Mouse (Mus musculus): Measurements from ENCODE around the gene Atg3.
A peak's percentile ranks its signal among the peaks of the same experiment; 100 is the strongest.

The Atg3 gene

GRCm38 (mm10) chr16:45204859-45205670 is 46.5 kb downstream of the Atg3 start:
- DNase-seq, result no peak

DNA sequence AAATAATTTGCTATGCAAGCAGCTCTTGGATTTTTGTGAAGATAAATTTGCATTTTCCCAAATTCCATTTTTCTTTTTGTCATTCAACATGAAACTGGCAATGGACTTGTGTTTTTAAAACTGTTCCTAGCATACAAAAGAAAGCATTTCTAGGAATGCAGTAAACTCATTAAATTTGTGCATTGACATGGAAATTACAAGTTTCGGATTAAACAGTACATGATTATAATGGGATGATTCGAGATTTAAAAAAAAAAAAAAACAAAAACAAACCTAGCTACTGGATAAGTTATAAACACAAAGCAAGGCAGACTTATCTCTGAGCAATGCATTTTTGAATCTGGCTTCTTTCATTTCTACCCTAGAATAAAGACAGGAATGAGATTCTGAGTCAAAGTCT is 63.4 kb downstream of the Atg3 start:
- no peak for DNase-seq

GRCm38 (mm10) chr16:45222771-45223170 is 64.2 kb downstream of the Atg3 start:
- peak; percentile 37 for DNase-seq

GRCm38 (mm10) chr16:45223648-45224388 is 65.2 kb downstream of the Atg3 start, which contains the start of gene Btla:
Gene Btla, plus strand, starts transcription at chr16:45224315.
- peak; percentile 58 for DNase-seq

DNA sequence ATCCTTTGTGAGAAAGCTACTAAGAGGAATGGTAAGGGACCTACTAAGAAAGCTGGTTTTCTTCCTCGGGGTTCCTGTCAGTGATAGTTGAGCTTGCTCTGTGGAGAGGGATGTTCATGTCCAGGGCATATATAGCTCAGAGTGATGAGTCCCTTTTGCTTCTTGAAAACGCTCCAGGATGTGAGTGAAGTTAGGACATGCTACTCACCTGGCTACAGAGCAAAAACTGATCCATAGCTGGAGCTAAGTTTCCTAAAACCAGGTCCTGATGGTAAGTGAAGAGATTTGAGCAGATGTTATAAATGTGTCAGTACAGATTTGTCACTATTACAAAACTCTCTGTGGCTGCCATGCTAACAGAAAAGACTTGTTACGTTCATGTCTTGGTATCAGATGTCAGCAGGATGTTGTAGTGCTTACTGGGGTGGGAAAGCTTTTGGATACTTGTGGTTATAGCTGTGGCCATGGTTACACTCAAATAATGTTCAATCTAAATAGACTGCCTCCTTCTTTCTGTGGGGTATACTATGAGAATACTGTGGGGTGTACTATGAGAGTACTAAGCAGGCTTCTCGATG is 65.9 kb downstream of the Atg3 start:
- DNase-seq, result no peak

DNA sequence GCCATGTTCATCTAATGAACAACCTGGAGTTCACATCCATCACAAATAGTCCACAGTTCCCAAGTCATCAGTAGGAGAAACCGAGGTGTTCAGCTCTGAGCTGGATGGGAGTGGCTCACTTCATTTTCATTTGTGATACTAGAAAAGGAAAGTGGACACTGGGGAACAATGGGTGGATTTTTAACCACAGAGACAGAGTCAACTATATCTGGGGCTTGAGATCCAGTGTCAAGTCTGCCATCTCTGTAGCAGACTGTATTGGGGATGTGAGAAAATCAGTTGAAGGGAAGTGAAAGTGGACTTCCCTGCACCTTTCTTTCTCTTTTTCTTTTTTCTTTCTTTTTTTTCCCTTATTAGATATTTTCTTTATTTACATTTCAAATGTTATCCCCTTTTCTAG is 68.4 kb downstream of the Atg3 start:
- DNase-seq, result no peak

DNA sequence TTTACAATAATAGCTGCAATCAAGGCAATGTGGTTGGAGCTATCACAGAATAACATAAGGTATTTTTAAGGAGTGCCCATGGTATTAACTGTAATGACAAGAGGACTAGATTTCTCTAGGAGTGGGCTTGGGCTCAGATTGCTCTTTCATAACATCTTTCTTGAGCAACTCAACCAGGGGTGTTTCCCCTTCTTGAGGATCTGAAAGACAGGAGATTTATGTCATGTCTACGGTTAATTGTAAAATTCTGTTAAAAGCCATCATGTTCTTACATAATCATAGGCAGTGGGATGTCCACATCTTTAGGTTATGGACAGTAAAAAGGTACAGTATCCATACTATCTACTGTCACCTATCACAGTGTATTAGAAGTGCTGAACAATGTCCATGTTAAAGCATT is 72.7 kb downstream of the Atg3 start:
- no peak for DNase-seq

DNA sequence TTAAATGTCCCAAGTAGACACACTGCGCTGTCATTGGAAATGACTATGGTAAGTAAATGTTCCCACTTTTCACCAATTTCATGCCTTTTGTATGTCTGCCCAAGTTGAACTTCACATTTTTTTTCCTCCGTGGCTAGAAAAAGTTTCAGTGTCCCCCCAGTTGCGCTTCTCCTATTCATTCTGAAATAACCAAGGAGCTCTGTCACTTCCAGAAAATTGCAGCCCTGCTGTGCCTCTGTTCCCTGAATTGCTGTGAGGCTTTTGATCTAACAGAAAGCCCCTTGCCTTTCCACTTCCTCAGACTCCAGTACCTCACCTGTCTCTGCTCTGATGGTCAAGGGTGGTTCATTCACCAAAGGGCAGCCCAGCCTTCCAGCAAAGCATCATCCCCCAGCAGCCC is 74.4 kb downstream of the Atg3 start:
- DNase-seq, result no peak
